Mouse (Mus musculus): Measurements from ENCODE around the gene Dnah14.

Gene Dnah14

DNA sequence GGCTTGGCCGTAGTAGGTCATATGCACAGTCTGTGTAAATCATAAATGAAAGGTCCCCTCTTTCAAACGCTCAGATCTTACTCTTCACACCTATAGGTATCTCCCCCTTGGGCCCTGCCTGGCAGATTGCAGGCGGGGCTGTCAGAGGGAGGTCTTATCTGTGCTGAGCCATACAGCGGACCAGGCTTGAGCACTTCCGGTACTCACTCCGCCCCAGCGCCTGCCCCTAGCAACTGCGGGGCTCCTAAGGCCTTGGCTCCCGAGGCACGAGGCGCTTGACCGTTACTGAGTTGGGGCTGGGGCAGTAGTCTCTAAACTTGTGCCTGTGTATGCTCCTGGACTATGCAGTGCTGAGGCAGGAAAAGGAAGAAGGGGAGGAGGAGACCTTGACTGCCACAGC, at the start of gene Dnah14:
Dnah14 (plus strand) TSS at position 238 of the 400 bp plus-strand sequence.
- DNase-seq (ENCODE audit: low spot score), result no peak

DNA sequence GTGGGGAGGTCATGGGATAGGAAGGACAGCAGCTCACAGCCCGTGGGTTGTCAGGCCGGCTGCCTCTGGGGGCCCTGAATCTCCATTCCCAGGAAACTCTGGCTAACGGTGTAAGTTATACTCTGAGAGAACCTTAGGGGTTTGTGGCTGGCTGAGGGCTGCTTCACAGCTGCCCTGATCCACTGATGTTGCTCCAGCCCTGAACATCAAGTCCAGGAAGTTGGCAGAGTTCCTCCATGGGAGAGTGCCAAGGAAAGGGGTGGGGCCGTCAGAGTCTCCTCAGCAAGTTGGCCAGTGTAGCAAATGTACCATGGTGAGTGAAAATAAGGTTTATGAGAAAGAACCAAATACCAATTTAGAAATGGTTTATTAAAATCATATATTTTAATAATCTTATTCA, 47.0 kb upstream of the Dnah14 start:
- DNase-seq (ENCODE audit: low spot score), result peak; percentile 90

DNA sequence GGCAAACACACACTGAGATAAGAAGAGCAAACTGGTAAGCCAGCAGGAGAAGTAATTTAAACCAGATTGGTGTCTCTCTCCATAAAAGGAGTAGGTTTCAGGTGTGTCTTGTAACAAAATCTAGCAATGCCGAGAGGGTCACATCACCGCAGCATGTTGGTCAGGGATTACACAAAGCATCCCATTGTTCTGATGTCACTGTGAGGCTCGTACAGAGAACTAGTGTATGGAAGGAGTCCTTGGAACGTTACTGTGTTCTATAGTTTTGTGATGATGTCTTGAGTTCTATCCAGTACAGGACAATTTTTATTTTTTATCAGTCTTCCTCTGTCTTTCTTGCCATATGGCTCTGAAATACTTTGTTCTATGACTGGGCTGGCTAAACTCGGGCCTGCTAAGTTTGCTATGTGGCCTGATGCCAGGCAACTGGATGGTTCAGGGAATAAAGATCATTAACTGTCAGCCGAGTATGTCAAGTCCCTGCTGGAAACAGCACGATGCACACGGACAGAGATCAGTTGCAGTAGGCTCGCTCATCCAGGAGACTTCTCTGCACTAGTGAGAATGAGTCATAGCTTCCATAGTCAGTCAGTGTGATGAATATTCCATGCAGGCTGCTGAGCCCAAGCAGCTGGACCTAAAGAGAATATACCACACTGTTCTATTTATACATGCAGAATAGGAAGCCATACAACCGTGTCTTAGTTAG, 41.0 kb upstream of the Dnah14 start:
- no peak for DNase-seq (ENCODE audit: low spot score)

DNA sequence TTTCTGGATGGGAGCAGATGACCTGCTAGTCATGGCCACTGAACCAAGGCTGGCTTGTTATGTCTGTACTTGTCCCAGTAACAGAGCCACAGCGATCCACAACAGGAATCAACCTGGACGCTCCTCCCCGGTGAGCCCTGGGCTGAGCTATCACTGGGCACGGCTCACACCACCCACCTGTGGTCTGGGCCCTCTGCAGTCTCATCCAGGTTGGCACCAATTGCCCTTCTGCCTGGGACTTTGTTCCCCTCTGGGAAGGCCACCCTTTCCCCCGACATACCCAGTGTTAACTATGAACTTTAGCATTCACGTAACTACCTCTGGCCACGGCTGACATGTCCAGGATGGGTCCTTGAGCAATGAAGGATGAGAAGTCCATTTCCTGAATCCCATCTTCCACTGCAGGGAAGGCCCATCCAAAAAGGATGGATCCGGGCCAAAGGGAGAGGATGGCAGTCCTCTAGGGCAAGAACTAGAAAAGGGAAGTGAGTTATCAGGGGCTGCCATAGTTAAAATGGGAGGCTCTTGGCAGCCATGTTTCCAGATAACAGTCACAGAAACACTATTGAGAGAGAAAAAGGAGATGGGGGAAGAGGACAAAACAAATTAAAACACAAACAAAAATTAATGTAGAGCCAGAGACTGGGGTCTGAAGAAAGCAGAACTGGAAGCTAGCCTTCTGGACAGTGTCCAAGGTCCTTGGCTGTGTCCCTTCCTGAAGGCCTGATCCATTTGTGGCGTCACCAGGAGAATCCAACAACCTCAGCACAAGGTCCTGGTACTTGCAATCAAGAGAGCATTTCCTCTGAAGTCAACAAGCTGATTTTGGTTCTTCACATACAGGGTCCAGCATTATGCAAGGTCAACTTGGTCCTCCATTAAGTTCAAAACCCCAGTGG, 38.5 kb upstream of the Dnah14 start:
- DNase-seq (ENCODE audit: low spot score), result no peak

DNA sequence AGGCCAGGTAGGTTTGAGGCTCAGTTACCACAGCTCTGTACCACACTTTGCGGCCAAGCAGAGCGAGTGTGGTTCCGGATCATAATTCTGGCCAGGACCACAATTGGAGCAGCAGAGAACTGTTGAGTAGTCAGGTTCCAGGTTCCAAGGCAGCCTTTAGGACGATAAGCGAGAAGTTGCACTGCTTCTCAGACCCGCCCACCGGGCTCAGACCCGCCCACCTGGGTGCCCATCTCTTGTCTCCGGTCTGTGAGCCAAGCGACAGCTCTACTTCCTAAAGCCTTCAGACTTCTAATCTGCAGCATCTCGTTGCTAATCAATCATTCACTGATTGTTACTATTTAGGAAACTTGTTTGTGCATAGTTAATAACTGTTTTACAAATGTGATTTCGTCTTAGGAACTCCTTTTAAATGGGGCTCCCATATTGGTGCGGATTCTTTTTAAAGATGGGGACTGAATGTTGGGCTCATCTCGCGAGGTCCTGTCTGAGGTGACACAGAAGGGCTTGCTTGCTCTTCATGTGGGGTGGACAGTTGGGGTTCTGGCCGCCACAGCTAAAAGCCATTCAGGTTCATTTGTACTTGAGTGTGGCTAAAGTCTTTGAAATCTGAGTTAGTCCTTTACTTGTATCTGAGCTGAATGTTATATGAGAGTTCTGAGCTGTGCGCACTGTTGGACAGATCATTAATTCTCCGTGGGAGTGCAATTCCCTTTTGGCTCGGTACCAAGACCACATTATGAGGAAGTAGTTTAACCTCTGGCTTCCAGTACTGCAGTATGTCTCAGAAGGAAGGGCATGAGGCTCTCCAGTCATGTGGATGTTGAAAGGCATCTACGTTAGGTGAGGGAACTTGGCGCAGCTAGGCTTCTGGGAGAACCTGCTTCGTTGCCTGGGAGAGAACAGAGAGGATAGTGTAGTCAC, 36.3 kb upstream of the Dnah14 start:
- DNase-seq (ENCODE audit: low spot score), result no peak

DNA sequence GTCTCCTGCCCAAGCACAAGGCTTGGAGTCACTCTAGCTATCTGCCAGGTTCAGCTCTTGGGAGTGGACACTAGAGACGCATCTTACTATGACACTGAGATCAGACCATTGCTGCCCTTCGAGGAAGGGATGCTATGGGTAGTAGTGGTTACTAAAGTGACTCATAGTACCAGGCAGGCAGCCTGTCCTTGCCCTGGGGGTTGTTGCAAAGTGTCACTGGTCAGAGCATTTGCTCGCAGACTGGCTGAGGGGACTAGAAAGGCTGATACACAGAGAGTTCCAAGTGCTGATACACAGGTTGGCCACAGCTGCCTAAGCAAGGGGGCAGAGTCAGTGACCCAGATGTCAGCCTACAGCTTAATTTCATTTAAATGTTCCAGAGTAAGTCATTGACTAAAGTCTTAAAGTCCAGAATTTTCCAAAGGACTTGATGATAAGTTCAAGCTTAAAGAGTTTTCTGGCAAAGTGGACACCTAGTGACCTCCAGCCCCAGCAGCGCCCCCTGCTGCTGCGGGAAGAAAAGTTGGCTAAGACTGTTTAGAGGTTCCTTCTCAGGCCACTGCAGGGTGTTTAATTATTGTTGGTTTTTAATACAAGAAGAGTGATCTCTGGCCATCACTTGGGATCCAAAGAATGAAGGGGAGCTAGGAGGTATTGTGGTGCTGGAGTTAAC, 32.5 kb upstream of the Dnah14 start:
- peak; percentile 62 for DNase-seq (ENCODE audit: low spot score)

DNA sequence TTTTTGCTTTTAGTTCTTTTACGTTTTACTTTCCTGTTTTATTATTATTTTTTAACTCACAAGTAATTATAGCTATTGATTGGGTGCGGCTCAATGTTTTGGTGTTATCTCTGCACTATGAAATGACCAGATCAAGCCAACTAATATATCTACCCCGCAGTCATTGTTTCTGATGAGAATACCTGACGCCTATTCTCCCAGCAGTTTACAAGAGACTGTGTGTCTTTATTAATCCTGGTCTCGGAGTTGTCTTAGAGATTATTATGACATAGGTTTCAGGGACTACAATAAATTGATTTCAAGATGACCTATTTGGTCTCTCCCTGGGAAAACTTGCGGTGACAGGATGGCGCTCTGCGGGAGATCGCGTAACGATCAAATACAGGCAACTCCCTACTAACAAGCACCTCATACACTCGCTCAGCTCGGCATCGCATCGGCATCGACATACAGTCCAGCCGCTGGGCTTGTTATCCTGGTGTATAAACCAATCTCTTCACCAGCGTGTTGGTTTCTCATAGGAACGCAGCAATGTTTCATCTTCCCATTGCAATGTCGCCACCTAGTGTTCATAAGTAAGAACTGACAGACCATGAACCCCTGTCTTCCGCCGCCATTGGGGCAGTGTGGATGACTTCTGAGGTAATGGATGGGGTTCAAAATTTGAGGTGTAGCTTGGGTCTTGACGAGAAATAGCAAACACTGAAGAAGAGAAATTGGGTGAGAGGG, 31.2 kb upstream of the Dnah14 start:
- peak; percentile 55 for DNase-seq (ENCODE audit: low spot score)

DNA sequence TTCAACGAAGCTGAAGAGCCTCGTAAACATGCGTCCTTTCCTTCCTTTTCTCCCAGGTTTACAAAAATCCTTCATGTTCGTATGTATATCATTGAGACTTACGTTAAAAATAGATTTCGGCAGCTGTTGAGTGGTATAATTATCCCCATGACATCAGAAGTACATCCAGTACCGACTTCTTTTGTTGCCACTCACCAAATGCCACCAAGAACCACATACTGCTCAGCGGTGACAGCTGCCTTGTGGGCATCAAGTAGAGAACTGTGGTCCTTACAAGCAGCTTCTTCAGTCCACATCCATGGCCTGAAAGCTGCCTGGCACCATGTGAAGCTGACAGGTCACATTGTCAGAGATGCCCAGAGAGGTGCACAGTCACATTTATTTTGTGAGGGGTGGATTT, 26.4 kb upstream of the Dnah14 start:
- DNase-seq (ENCODE audit: low spot score), result no peak

DNA sequence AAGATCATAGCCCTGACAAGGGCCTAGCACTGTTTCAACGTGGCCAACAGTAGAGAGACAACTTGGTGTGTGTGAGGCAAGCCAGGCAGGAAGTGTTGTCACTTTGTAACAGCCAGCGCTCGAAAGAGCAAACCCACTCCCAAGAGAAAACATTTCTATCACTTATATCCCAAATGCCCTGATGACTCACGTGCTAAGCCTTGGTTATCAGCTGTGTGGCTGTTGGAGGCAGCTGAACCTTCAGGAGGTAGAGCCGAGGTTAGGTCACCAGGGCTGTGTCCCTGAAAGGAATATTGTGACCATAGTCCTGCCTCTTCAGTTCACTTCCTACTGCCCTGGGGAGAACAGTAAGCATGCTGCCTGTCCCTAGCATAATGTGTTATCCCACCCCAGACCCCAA, 25.5 kb upstream of the Dnah14 start:
- no peak for DNase-seq (ENCODE audit: low spot score)

DNA sequence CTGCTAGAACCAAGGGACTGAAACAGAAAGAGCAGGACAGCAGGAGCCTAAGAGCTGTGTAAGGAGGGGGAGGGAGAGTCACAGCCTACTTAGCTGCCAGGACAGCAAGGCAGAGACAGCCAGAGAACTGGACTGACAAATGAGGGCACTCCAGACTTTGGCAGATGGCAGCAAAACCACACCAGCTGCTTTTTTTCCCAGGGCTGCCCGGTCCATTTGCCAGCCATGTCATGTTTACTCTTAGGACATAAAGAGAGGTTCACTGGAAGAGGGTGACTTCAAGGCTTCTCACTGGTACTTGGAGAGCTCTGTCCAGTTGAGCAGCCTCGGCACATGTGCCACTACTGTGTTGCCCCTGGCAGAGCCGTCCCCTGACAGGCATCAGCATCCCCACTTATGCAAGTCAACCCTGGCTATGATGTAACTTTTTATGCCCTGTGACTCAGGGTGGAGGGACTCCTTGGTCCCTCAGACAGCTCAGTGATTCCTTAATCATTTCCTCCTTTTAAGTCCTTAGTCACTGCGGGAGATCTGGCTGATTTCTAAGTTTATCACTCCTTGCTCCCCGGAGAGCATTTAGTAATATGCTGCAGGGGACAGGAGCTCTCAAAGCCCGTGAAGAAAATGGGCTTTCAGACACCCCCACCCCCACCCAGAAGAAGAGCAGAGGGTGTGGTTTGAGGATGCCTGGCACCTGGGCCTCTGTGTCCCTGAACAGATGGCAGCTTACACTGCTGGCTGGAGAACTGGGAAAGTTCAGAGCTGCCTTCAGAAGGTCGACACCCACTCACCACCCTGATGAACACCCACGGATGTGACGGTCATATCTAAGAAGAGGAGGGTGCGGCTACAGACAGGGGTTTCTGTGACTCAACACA, 23.6 kb upstream of the Dnah14 start:
- DNase-seq (ENCODE audit: low spot score), result no peak

DNA sequence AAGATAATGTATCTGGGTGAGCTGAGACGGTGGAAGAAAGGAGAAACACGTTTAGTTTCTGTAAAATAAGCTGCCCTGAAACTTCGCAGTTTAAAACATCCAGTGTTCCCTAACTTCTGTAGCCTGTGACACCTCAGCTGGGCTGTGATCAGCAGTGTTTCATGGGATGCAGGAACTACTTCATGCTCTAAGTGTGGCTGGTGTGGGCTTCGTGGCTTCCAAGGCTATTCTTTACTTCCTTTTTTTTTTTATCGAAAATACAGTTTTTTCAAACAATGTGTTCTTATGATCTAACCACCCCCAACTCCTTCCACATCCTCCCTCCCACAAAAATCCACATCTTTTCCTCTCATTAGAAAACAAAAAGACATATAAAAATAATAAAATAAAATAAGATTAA, 20.9 kb upstream of the Dnah14 start:
- no peak for DNase-seq (ENCODE audit: low spot score)

DNA sequence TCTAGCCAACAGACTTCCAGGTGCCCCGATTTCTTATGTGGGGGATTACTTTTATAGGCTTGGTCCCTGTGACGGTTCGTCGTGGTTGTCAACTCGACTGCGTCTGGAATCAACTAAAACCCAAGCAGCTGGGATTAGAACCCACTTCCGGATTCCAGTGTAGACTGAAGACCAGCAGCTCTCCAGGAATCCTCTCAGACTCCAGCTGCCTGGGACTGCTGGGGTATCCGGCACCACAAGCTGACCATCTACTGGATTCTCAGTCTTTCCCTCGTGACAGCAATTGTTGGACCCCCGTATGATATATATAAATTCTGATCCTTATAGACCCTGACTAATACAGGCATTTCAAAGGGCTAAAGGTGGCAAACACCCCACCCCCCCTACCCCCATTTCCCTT, 16.7 kb upstream of the Dnah14 start:
- no peak for DNase-seq (ENCODE audit: low spot score)

DNA sequence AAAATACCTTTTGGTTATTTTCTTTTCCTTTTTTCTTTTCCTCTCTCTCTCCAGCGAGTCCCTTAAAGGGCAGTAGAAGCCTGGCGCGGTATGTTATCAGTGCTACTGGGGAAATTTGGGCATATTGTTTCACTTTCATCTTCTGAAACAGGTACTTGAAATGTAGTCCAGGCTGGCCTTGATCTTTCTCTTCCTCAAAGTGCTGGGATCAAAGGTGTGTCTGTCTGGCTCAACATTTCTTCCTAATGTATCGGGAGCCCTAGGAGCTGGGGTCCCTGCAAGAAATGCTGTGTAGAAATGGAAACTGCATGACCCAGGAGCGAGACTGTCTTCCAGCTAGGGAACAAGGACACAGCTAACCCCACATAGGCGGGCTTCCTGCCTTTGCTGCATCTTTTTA, 16.0 kb upstream of the Dnah14 start:
- DNase-seq (ENCODE audit: low spot score), result no peak

DNA sequence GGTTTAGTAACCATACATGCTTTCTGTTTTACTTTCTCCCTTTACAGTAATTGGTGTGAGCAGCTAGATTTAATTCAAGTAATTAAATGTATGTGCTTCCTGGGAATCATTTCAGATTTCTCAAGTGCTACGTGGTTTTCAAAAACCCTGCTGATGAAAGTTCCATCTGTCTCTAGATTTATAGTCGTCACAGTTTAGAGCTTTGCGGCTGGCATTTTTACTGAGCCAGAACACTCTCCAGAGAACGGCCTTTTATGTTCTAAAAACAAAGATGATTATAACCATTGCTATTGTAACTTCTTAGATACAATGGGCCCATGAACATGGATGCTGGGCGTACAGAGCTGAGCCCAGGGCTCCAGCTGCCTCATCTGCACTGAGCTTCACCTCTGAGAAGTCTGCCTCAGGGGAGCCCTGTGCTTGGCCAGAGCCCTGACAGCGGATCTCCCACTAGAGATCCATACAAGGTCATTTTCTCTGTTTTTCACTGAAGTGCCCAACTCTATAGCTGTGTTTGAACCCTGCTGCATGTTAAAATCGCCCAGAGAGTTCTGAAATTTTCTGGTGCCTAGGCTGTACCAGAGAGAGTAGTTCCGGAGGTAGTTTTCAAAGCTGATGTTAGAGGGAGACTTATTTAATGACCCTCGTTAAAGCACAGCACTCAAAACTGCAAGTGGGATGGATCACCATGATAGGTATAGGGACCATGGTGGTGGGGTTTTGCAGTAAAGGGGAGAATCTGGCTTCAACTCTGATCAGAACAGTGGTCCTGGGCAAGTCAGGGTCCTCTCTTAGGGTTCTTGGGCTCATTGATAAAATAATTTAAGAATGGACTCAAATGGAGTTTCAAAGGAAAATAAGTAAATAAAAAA, 15.2 kb upstream of the Dnah14 start:
- no peak for DNase-seq (ENCODE audit: low spot score)

DNA sequence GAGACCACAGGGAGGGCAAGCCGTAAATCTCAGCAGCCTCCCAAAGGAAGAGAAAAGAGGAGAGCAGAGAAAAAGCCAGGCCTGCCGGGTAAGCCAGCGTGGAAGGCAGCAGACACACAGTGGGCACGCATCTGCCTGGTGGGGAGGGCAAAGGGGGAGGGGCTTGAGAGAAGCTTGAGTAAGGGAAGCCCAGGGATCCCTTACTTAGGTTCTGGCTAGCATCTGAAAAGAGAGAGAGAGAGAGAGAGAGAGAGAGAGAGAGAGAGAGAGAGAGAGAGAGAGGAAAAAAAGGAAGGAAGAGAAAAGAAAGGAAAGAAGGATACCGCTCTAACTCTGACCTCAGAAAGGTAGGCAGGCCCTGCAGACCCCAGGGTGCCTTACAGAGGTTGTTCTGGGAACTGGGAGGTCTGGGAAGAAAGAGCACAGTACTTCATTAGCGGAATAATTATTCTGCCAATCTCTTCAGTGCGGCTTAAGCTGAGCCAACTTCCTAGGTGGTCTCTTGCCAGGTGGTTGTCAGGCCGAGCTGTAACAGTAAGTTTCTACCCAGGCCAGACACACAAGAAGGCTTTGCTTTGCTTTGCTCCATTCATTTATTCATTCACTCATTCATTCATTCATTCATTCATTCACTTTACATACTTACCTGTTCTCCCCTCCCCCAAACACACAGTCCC, 14.5 kb upstream of the Dnah14 start:
- no peak for DNase-seq (ENCODE audit: low spot score)

DNA sequence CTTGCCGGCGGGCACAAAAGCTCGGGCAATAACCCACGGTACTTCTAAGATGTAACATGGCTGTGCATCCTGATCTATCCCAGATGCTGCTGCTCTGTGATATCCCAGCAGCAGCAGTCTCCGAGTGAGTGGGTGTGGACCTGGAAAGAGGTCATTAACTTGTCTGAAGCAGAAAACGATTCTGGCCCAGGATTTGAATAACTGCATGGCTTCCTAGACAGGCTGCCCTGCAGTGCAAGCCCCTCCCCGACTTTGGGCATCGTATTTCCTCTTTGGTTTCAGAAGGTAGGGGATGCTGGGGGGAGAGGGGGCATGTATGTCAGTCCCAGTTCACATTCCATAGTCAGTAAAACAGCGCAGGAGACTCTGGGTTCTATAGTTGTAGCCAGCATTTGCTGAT, 6.9 kb upstream of the Dnah14 start:
- no peak for DNase-seq (ENCODE audit: low spot score)

DNA sequence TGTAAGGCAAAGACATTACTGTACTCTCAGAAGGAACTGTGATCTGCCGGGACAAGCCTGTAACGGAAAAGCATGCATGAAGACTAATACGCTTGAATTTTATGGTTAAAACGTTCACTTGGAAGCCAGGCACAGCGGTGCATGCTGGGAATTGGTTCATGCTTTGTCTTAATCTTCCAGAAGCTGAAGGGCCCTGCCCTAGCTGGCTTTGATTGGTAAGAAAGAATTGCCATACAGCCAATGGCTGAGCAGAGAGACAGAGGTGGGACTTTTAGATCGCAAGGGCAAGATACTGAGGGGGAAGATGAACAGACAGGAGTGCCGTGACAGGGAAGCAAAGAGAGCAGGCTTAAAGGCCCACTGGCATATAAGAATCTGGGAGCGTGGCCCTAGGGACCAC, 6.8 kb downstream of the Dnah14 start:
- DNase-seq (ENCODE audit: low spot score), result no peak

DNA sequence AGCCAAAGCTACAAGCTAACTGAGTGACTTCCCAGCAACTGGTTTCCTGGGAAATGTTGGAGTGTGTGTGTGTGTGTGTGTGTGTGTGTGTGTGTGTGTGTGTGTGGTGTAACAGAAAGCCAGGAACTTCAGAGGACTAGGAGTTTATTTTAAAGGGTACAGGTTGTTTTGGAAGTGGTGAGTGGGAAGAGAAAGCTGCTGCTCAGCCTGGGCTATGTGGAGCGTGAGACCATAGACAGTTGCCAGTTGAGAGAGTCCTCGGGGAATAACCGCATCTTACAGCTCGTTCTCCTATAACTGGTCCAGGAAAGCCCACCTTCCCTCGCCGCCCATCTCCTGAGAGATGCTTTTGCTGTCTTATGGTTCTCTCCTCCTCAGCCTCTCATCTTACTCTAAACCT, 12.8 kb downstream of the Dnah14 start:
- no peak for DNase-seq (ENCODE audit: low spot score)

DNA sequence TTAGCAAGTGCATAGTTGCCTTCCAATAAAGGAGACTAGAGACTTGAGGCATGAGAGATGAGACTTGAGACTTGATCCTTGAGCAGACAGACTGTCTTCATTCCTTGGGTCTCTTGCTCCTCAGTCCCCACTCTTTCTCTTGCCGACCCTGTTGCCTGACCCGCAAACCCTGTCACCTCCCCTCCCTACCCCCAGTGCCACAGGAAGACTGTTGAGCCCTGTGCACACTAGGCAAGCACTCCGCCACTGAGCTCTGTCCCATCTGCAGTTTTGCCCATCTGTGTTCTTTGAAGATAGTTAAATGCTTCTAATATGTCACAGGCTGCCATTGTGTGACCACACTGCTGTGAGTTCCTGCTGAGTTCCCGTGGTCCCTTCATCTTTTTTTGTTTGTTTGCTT, 23.0 kb downstream of the Dnah14 start:
- no peak for DNase-seq (ENCODE audit: low spot score)

Data from testis, postnatal 10 days (tissue).